ENCODE assay signal across 13 mouse cellular contexts in the genomic region with DNA sequence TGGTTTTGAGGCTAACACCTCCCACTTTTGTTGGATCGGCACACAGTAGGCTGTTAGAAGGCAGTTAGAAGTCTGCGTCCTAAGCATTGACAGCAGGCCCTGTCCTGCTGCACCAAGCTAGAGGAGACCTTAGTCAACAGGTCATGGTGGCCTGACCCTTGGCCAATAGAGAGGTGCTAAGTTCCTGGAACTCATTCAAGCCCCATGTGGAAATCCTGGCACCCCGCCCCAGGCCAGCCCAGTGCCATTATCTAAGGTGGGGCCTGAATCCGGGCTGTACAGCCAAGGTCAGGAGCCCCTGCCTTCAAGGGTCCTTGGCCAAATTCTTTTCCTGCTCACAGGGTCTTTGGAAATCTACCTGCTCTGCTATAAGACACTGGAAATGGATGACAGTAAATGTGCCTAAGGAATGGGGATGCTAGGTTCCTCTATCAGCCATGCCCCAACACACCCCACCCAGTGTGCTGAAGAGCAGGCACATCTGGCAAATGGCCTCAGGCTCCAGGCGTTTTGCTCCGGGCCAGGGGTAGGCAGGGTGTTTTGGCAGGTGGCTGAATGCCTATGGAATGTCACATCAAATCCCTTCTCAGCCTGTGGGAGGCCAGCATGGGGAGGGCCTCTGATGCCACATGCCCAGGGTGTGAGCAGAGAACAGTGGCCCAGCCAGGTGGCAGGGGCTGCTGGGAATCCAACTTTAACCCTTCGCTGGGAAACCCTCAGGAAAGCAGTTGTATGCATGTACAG. TPM values are rescaled to one million over a fixed set of nuclear protein-coding genes. Genes with fewer than 3 reads are reported as not detected.
DNase-seq lines count a peak whose midpoint lies in the region; ATAC-seq and TF ChIP-seq lines count a peak whose summit lies in the region.
"Had no signal": no experiment of that assay in that cellular context is flagged by ENCODE, and none has a peak within 500 bp of the region (broad histone marks: within the 10 kb centered on the region; RNA-seq: fewer than 3 reads in every experiment).

No protein-coding gene starts in this region.

- no peaks in the 10 kb centered on the region for H3K9me3 ChIP-seq in heart, embryonic 15.5 days (replicated peaks)
- no peaks in the 10 kb centered on the region for H3K9me3 ChIP-seq in liver, postnatal 0 days (ENCODE audit: low read length)
- H3K9me3 ChIP-seq: hindbrain, embryonic 15.5 days had no signal

- WGBS in heart, embryonic 15.5 days, result 44% methylated on average over 7 of the region's 7 CpGs
- 57% methylated on average over 7 of the region's 7 CpGs for WGBS in liver, postnatal 0 days (ENCODE audit: insufficient replicate concordance)

- no peak overlapping the region for H3K4me3 ChIP-seq in gastrocnemius, adult 2 months
- H3K4me3 ChIP-seq in heart, embryonic 15.5 days, result no peak overlapping the region
- H3K4me3 ChIP-seq in liver, postnatal 0 days (ENCODE audit: low read depth, low read length), result no peak overlapping the region
- H3K4me3 ChIP-seq: hindbrain, embryonic 15.5 days had no signal

- peaks cover 79% of the 10 kb centered on the region for H3K4me1 ChIP-seq in heart, embryonic 15.5 days (replicated peaks)
- H3K4me1 ChIP-seq in liver, postnatal 0 days (ENCODE audit: insufficient read depth), result peaks cover 35% of the 10 kb centered on the region

- intact Hi-C loops in gastrocnemius, adult 2 months (cut with DNase I), result no loop called here

- peaks cover 6% of the 10 kb centered on the region for H3K27me3 ChIP-seq in heart, embryonic 15.5 days
- H3K27me3 ChIP-seq in liver, postnatal 0 days (ENCODE audit: insufficient read depth, low read length), result peaks cover 11% of the 10 kb centered on the region

- peaks cover 41% of the 10 kb centered on the region for H3K36me3 ChIP-seq in heart, embryonic 15.5 days
- no peaks in the 10 kb centered on the region for H3K36me3 ChIP-seq in liver, postnatal 0 days (replicated peaks; ENCODE audit: insufficient read depth, low read length)
- H3K36me3 ChIP-seq: hindbrain, embryonic 15.5 days had no signal

- peak overlapping the region; percentile 9; the same call in 1 of the 2 replicates for H3K9ac ChIP-seq in heart, embryonic 15.5 days
- H3K9ac ChIP-seq in liver, postnatal 0 days (replicated peaks), result no peak overlapping the region
- H3K9ac ChIP-seq: hindbrain, embryonic 15.5 days had no signal

- TF ChIP-seq CTCF in gastrocnemius, adult 2 months (IDR thresholded peaks at IDR 0.05), result no peak
- no peak for TF ChIP-seq CTCF in liver, postnatal 0 days (IDR thresholded peaks at IDR 0.05; ENCODE audit: low read depth)

- no peak; the same call in 1 of the 2 replicates for ATAC-seq in heart, embryonic 15.5 days (replicated peaks; ENCODE audit: insufficient number of reproducible peaks, insufficient read depth, low FRiP score, low read depth)
- ATAC-seq in liver, postnatal 0 days, result peak; percentile 71
- no peak for ATAC-seq in monocyte, adult 5-6 weeks (replicated peaks; ENCODE audit: insufficient number of reproducible peaks, low FRiP score, low TSS enrichment, poor library complexity, severe bottlenecking)
- ATAC-seq: forebrain, embryonic 14.5 days; Patski had no signal

- H3K27ac ChIP-seq in gastrocnemius, adult 2 months, result peak overlapping the region; percentile 63
- H3K27ac ChIP-seq in heart, embryonic 15.5 days, result peak overlapping the region; percentile 69
- H3K27ac ChIP-seq in liver, postnatal 0 days (ENCODE audit: low read depth), result no peak overlapping the region
- H3K27ac ChIP-seq: hindbrain, embryonic 15.5 days had no signal

- TF ChIP-seq EP300 in liver, postnatal 0 days (IDR thresholded peaks at IDR 0.05; ENCODE audit: low read depth), result no peak

- peak overlapping the region; percentile 2; the same call in 1 of the 2 replicates for H3K4me2 ChIP-seq in heart, embryonic 15.5 days
- H3K4me2 ChIP-seq in liver, postnatal 0 days (ENCODE audit: low read depth, low read length), result no peak overlapping the region
- H3K4me2 ChIP-seq: hindbrain, embryonic 15.5 days had no signal

- DNase-seq in gastrocnemius, adult 2 months, result peak; percentile 75
- DNase-seq in gastrocnemius, postnatal 10 days, result no peak
- DNase-seq in ES-CJ7 (ENCODE audit: low read depth, low spot score), result peak; percentile 25
- DNase-seq in liver, postnatal 0 days, result peak; percentile 78
- DNase-seq in right cerebral cortex, postnatal 25 days, result no peak
- no peak for DNase-seq in left cerebral cortex, adult 8-10 months (ENCODE audit: low spot score in 2 of 2)

RNA-seq across cellular contexts. Expression of gene Fam181a, which starts 17.8 kb away (rescaled TPM):
- total RNA-seq in gastrocnemius, adult 2 months (2021), result not detected
- total RNA-seq in gastrocnemius, postnatal 10 days (2021), result not detected
- polyA plus RNA-seq in heart, embryonic 15.5 days (2015; fragmentation: Nextera tagmentation; extraction: Ambion mirVana), result not detected in 2 replicates
- not detected in 2 replicates for polyA plus RNA-seq in liver, postnatal 0 days (2015; fragmentation: Nextera tagmentation; extraction: Ambion mirVana)
- total RNA-seq in monocyte, adult 5-6 weeks (2017), result not detected in 3 replicates
- total RNA-seq in left cerebral cortex, adult 8-10 months (2022), result 1 to 10 TPM; 1.9 to 4.9 (median 3.1) TPM
- total RNA-seq: megakaryocyte-erythroid progenitor cell, adult 5-6 weeks had no signal
- polyA plus RNA-seq: C2C12, Patski had no signal

RNA-seq across cellular contexts. Expression of gene Asb2, which starts 27.2 kb away (rescaled TPM):
- total RNA-seq in gastrocnemius, adult 2 months (2021), result 100 to 1,000 TPM; 548 to 725 TPM
- 100 to 1,000 TPM; 104 to 141 TPM for total RNA-seq in gastrocnemius, postnatal 10 days (2021)
- polyA plus RNA-seq in heart, embryonic 15.5 days (2015; fragmentation: Nextera tagmentation; extraction: Ambion mirVana), result 194 and 219 TPM in 2 replicates
- 5.7 and 5.9 TPM in 2 replicates for polyA plus RNA-seq in liver, postnatal 0 days (2015; fragmentation: Nextera tagmentation; extraction: Ambion mirVana)
- 0.96 to 4.0 TPM (median 1.2 TPM) in 3 replicates for total RNA-seq in monocyte, adult 5-6 weeks (2017)
- total RNA-seq in left cerebral cortex, adult 8-10 months (2022), result 1 to 10 TPM; 4.2 to 7.1 (median 4.7) TPM

RNA-seq across cellular contexts. Expression of gene Otub2, which starts 59.9 kb away (rescaled TPM):
- 1 to 10 TPM; 5.7 to 7.3 TPM for total RNA-seq in gastrocnemius, adult 2 months (2021)
- 1 to 10 TPM; 3.5 to 3.7 TPM for total RNA-seq in gastrocnemius, postnatal 10 days (2021)
- polyA plus RNA-seq in heart, embryonic 15.5 days (2015; fragmentation: Nextera tagmentation; extraction: Ambion mirVana), result 9.9 and 11.2 TPM in 2 replicates
- 8.2 and 9.2 TPM in 2 replicates for polyA plus RNA-seq in liver, postnatal 0 days (2015; fragmentation: Nextera tagmentation; extraction: Ambion mirVana)
- 0.68 to 2.0 TPM (median 1.5 TPM) in 3 replicates for total RNA-seq in monocyte, adult 5-6 weeks (2017)
- total RNA-seq in left cerebral cortex, adult 8-10 months (2022), result 10 to 100 TPM; 17.2 to 21.0 (median 18.4) TPM

Comparison
In these comparisons a context has a peak if more than half of its experiments do, and no peak if none do; other contexts are left out.
1. DNase-seq: peak in gastrocnemius, adult 2 months (single experiment), ES-CJ7 (single experiment) and liver, postnatal 0 days (single experiment); none in gastrocnemius, postnatal 10 days (single experiment), right cerebral cortex, postnatal 25 days (single experiment) and left cerebral cortex, adult 8-10 months (0 of 2).
2. RNA of gene Asb2, which starts 27.2 kb away (total RNA-seq): 548 to 725 TPM in gastrocnemius, adult 2 months and 104 to 141 TPM in gastrocnemius, postnatal 10 days; 4.2 to 7.1 TPM in left cerebral cortex, adult 8-10 months and 0.96 to 4.0 TPM in monocyte, adult 5-6 weeks; every median in the first group is over 10 times any median in the second.